Mouse (Mus musculus) kidney, postnatal 14 days (tissue): ENCODE data around the gene Akt2.

ENCODE experiments used
- DNase-seq: peaks from one replicate; pipeline ENCODE4 v3.0.0; 2022; ENCODE audit warnings: mixed read lengths

The Akt2 gene

DNA sequence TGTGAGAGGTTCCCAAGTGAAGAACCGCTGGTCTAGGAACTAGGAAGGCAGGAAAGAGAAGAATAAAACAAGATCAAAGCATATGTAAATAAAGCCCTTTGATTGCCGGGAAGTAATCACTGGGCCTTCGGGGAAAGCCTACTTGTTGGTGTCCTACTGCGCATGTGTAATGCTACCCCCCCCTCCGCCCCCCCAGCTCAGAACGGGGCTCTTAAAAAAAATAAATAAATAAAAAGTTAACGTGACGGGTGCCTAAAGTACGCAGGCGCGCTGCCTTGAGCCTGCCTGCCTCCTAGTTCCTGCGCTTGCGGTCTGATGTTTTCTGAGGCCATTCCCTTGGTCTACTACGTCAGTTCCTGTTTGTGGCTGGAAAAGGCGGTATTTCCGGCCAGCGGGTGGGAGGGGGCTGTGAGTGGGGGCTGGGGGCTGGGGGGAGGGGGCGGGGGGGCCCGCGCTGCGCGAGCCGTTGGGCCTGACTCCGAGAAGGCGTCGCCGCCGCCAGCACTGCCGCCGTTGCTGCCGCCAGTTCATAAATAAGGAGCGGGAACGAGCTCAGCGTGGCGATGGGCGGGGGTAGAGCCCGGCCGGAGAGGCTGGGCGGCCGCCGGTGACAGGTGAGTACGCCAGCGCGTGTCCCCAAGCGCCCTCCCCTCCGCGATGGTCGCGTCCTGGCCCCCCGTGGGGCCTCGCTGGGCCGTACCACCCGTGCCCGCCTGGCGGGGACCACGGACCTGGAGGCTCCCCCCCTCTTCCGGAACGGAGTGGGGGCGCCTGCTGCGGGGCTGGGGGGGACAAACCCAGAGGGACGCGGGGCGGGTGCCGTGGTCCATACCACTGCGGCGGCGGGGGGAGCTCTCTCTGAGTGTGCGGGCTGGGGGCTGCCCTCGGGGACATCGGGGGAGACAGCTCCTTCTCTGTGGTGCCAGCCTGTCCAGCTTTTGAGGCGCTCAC lies at the start of gene Akt2:
Gene Akt2, plus strand, starts transcription at position 287 of the 951 bp plus-strand sequence.
- DNase-seq = peak; percentile 96

DNA sequence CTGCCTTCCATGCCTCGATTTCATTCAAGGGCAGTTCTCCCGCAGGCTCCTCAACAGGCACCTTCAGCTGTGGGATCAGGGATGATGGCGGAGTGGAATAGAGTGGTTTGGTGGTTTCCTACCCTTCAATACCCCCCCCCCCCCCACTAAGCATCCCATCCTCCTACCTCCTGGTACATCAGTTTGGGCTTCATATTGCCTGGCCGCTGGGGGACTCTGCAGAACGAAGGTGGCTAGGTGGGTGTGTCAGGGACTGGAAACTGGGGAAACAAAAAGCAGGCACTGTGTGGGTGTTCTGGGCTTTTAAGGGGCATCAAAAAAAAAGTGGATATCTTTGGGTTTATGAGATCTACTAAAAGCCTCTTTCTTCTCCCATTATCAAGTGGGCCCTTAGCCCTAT lies 49.4 kb upstream of the Akt2 start:
- DNase-seq = no peak

GRCm38 (mm10) chr7:27542392-27543033 lies 48.8 kb upstream of the Akt2 start:
- peak; percentile 90 for DNase-seq

DNA sequence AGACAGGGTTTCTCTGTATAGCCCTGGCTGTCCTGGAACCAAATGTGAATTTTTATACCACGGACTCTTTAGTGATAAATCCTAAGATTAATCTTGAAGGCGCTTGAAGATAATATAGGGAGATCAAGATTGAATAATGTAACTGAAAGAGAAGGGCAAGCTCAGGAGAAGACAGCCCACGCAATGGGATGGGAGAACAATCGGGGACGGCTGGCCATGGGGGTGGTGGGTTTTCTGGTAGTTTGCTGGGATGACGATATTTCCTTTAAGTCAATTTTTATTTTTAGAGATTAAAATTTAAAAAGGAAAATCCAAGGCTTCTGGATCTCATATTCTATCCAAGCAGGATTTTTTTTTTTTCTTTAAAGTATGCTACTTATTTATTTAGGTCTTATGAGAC lies 48.3 kb upstream of the Akt2 start:
- DNase-seq = no peak

- no peak for DNase-seq
Observed at GRCm38 (mm10) chr7:27543851-27544250, 47.5 kb upstream of the Akt2 start.

DNA sequence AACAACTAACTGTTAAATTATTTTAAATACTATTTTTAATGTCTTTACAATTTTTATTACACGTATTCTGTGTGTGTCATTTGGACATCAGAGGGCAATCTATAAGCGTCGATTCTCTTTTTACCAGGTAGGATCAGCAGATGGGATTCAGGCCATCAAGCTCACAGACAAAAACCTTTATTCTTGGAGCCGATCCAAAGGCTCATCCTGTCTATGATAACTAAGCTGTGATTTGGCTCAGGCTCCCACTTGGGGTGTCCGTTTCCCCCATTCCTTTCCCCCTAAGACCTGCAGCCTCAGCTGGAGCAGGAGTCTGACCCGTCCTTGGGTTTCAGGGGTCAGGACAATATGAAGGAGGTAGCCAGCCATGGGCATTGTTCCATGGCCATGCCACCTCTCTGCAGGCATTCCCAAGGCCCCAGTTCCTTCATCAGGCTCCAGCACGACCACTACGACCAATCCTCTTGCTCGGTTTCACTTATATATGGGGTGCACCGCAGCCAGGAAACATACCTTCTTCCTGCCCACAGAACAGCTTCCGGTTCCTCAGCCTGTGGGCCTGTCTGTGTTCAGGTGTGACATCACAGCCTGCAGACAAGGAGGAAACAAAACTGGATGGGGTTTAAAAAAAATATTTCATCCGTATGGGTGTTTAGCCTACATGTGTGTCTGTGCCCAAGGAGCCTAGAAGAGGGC lies 46.5 kb upstream of the Akt2 start:
- no peak for DNase-seq

GRCm38 (mm10) chr7:27549597-27549996 lies 41.8 kb upstream of the Akt2 start:
- no peak for DNase-seq

- DNase-seq = no peak
Observed at GRCm38 (mm10) chr7:27552070-27552469, 39.3 kb upstream of the Akt2 start.

- peak; percentile 98 for DNase-seq
Observed at GRCm38 (mm10) chr7:27552931-27553513, 38.3 kb upstream of the Akt2 start, which contains the start of the genes Pld3 and 2310022A10Rik. Gene Pld3 (minus strand): TSS chr7:27553218. Gene 2310022A10Rik (plus strand): TSS chr7:27553233.

GRCm38 (mm10) chr7:27560291-27560887 lies 31.0 kb upstream of the Akt2 start:
- DNase-seq = no peak

DNA sequence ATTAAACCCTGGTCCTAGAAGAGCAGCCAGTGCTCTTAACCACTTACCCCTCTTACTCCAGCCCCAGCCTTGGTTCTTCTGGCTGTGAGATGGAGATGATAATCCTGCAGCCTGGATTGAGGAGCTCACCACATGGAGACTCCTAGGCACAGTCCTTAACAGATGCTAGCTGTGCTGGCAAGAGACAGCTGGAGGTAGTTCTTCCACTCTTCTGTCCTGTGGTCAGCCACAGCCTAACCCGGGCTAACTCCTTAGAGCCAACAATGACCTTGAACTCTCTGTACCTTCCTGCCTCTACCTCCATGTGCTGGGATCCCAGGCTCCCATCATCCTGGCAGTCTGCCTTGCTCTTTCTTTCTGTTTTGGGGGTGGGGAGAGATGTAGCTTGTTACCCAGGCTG lies 30.4 kb upstream of the Akt2 start:
- no peak for DNase-seq

GRCm38 (mm10) chr7:27569580-27570224 lies 21.6 kb upstream of the Akt2 start:
- no peak for DNase-seq

DNA sequence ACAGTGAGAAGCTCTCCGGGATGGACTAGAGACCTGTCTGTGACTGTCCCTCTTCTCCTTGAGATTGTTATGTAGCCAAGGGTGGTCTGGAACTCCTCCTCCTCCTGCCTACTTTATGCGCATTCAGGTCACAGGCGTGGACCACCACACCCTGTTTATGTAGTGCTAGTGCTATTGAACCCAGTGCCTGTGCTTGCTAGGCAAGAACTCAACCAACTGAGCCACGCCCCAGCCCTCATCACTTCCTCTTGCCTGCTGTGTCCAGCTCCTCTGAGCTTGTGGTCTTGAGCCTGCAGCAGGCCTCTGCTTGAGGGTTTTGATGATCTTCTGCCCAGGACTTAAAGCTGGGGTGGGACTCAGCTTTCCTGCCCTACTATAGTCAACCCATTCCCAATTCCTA lies 19.2 kb upstream of the Akt2 start:
- no peak for DNase-seq

DNA sequence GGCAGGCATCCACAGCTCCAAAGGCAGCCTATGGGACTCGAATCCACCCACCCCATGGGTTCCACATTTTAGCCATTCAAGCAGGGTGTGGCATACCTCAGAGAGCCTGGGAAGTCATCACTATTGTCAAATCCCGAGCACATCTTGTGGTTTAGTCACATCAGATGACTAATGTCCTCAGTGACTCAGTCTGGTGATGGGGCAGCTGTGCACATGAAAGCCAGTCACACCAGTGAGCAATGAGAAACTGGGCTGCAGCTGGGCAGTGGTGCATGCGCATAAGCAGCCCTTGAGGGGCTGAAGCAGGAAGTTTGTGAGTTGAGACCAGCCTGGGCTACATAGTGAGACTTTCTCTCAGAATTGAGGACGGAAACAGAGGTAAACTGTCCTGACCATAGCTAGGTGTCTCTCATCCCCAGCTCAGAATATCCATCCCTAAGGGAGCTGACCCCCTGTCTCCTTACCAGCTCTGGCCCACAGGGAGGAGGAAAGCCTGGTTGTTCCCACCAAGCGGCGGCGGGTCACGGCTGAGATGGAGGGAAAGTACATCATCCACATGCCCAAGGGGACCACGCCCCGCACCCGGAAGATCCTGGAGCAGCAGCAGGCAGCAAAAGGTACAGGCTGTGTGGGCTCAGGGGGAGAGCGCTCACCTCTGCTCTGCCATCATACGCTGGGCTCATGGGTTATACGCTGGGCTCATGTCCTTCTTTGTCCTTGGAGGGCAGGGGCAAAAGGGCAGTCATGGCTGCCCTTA lies 17.1 kb upstream of the Akt2 start:
- DNase-seq = no peak

DNA sequence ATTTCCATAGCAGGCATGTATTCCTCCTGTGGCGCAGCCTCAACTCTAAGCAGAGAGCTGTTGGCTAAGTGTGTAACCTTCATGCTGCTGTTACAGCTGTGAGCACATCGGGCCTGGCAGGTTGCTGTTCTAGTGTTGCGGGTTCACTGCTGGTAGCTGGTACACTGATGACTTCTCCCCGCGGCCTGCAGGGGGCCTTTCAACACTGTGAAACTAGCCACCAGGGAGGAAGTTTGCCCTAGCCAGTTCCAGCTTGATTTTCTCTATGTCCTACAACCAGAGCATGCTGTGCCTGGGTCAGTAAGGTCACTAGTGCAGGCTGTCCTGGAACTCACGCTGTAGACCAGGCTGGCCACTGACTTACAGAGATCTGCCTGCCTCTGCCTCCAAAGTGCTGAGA lies 14.4 kb upstream of the Akt2 start:
- peak; percentile 39 for DNase-seq

- no peak for DNase-seq
Observed at GRCm38 (mm10) chr7:27577589-27577988, 13.8 kb upstream of the Akt2 start.

DNA sequence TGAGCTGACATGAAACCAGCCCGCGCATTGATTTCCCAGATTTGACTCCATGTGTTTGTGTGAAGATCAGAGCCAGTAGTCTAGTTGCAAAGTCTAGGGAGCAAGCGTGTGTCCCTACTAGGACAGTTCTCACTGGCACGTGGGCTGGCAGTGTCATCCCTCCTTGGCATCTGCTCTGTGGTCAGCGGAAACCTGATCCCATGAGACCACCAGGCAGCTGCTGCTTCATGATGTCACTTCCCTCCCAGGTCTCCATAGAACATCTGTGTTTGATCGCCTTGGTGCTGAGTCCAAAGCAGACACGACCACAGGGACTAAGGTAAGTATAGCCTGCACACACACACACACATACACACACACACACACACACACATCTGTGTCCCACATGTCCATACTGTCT lies 12.9 kb upstream of the Akt2 start:
- DNase-seq = no peak

DNA sequence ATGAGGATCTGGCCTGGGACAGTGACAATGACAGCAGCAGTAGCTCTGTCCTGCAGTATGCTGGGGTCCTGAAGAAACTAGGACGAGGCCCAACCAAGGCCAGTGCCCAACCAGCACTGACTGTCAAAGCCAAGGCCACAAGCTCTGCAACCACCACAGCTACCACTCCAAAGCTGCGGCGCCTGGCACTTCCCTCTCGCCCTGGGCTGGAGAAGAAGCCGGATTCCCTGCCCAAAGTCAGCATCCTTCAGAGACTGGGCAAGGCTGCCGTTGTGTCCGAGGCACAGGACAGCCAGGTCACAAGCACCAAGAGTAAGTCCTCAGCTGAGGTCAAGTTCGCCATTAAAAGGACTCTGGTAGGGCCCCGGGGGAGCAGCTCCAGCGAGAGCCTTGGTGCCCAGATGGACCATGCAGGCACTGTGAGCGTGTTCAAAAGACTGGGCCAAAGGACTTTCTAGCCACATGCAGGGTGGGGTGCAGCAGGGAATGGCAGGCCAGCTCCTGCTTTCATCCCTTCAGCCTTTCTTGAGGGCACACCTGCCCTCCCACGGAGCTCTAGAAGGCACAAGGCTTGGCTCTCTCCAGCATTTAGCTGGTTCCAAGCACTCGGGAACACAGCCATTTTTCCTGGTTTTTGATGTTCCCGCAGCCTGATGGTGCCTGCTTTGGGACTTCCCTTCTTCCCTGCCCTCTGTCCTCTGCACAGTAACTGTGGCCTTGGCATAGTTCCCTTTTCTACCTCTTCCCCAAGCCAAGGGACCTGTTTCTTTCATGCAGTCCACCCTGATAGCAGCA lies 10.8 kb upstream of the Akt2 start:
- no peak for DNase-seq

DNA sequence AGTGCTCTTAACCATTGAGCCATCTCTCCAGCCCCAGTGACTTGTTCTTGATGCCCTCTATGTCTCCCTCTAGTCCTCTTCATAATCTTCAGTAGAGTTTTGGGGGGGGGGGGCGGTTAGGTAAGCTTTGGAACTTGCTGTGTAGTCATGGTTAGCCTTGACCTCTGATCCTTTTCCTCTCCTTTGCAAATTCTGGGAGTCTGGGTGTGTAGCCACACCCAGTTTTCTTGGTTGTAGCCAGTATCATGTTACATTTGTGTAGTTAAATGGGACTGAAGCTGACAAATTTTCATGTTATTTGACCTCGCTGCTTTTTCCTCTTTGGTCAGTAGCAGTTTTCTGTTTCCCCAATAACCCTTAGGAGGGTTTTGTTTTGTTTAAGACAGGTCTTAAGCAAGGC lies 4.5 kb upstream of the Akt2 start:
- DNase-seq = no peak

DNA sequence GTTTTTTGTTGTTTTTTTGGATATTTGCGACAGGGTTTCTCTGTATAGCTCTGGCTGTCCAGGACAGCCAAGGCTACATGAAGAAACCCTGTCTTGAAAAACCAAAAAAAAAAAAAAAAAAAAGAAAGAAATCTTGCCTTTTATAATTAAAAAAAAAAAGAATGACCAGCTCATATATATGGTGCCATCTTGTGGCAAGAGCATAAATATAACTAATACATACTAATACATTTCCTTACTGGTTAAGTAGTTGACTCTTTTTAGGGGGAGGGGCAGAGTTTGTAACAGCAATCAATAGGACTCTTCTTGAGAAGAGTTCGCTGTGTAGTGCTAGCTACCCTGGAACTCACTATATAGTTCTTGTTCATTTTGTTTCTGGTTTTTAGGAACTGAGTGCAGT lies 3.6 kb upstream of the Akt2 start:
- DNase-seq = no peak

GRCm38 (mm10) chr7:27590088-27590487 lies 1.3 kb upstream of the Akt2 start:
- no peak for DNase-seq
